Mouse (Mus musculus) spleen, postnatal 0 days (tissue): ENCODE data around the gene Thyn1. TPM values are rescaled to one million over a fixed set of nuclear protein-coding genes. Genes with fewer than 3 reads are reported as not detected.

Experiments
- polyA plus RNA-seq: library from polyadenylated mRNA; unstranded; fragments of >200 nt; fragmentation: Nextera tagmentation; extraction: Ambion mirVana; gene quantifications from 2 replicates; pipeline ENCODE4 v1.2.1, GENCODE M21; 2015

The Thyn1 gene
- polyA plus RNA-seq = 74.6 and 76.1 TPM in 2 replicates

DNA sequence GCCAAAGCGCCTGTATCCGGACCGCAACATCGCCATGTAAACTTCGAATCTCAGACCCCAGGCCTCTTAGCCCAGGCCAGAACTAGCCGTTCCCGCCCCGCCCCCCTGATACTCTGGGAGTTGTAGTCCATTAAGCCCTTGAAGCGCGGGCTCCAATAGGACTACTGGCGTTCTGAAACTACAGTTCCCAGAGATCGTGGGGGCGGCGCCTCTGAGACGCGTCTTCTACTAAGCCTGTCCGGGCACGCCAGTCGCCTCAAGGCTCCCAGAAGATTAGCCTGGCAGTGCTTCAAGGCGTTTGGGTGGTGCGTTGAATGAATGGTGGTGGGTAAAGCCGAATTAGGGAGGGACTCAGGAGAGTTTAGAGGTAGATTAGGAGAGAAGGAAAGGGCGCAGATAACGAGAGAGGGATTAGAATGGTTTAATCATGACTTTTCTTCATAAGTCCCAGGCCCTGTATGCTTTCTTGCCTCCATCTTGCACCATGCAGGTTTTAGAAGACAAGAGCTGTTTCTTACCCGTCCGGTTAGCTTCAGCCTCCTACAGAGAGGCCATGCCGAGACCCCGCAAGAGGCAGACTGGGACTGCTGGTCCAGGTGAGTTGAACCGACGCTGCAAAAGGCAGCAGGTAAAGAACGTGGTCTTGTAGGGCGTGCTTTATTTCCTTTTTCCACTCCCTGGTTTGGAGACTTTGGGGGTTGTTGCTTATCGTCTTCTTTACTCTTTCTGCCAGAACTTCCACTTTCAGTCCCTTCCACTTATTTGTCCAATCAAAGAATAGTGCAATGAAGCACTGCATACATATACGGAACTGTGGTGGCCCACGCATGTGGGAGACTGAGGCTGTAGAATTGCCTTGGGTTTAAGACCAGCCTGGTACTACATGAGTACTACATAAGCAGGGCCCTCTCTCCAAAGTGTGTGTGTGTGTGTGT is at the start of gene Thyn1, which contains the start of gene Acad8:
TSS of gene Thyn1 (plus strand) at position 250 of the 935 bp plus-strand sequence.
TSS of gene Acad8 (minus strand) at position 106 of the 935 bp plus-strand sequence.

GRCm38 (mm10) chr9:27029828-27030762 is 30.6 kb downstream of the Thyn1 start, which contains the start of the genes Vps26b and Ncapd3:
Gene Vps26b (minus strand): TSS chr9:27030065.
Gene Ncapd3 (plus strand): TSS chr9:27030175.

Other genes starting within 250 kb of the Thyn1 start
- gene Glb1l2, start 193.2 kb upstream of the Thyn1 start, polyA plus RNA-seq = 0.22 and 0.39 TPM in 2 replicates
- gene Glb1l3, start 138.8 kb upstream of the Thyn1 start, polyA plus RNA-seq = not detected in 2 replicates
- gene Gm1110, start 76.6 kb upstream of the Thyn1 start, polyA plus RNA-seq = not detected in 2 replicates
- gene Acad8, start 144 bp upstream of the Thyn1 start, polyA plus RNA-seq = 13.1 and 17.1 TPM in 2 replicates
- 10.7 and 12.6 TPM in 2 replicates for gene Vps26b, start 30.4 kb downstream of the Thyn1 start, polyA plus RNA-seq
- gene Ncapd3, start 30.5 kb downstream of the Thyn1 start, polyA plus RNA-seq = 30.7 and 35.9 TPM in 2 replicates
- gene Jam3, start 155.7 kb downstream of the Thyn1 start, polyA plus RNA-seq = 12.4 and 16.9 TPM in 2 replicates